Mouse (Mus musculus): ENCODE measurements at regions not wholly inside any gene's neighbourhood (a gene's known extent, or its start where the extent isn't known, plus 50 kb on each side); places are given as distances from the start of the nearest gene placed in this dataset.
"Not testable (repeated sequence)": the region's sequence is repeated elsewhere in the genome, so short reads cannot be mapped to it uniquely, and the experiment has no call there.

GRCm38 (mm10) chr3:60804711-60805293 is 197.8 kb upstream of the P2ry1 start:
- DNase-seq (ENCODE audit: low read depth, low spot score), result no peak

GRCm38 (mm10) chr3:60811924-60812323 is 190.7 kb upstream of the P2ry1 start:
- DNase-seq (ENCODE audit: low read depth, low spot score), result peak; percentile 61

GRCm38 (mm10) chr3:60813485-60813884 is 189.1 kb upstream of the P2ry1 start:
- peak; percentile 56 for DNase-seq (ENCODE audit: low read depth, low spot score)

GRCm38 (mm10) chr3:60819684-60820281 is 182.8 kb upstream of the P2ry1 start:
- no peak for DNase-seq (ENCODE audit: low read depth, low spot score)

GRCm38 (mm10) chr3:60821463-60821862 is 181.1 kb upstream of the P2ry1 start:
- DNase-seq (ENCODE audit: low read depth, low spot score), result no peak

- no peak for DNase-seq (ENCODE audit: low read depth, low spot score)
These were observed 175.8 kb upstream of the P2ry1 start for GRCm38 (mm10) chr3:60826759-60827158.

- no peak for DNase-seq (ENCODE audit: low read depth, low spot score)
These were observed 170.2 kb upstream of the P2ry1 start for GRCm38 (mm10) chr3:60832385-60832784.

GRCm38 (mm10) chr3:60841895-60842294 is 160.7 kb upstream of the P2ry1 start:
- no peak for DNase-seq (ENCODE audit: low read depth, low spot score)

GRCm38 (mm10) chr3:60845293-60845692 is 157.3 kb upstream of the P2ry1 start:
- no peak for DNase-seq (ENCODE audit: low read depth, low spot score)

- no peak for DNase-seq (ENCODE audit: low read depth, low spot score)
These were observed 154.2 kb upstream of the P2ry1 start for GRCm38 (mm10) chr3:60848437-60848836.

GRCm38 (mm10) chr3:60853773-60854172 is 148.8 kb upstream of the P2ry1 start:
- DNase-seq (ENCODE audit: low read depth, low spot score), result peak; percentile 29

GRCm38 (mm10) chr3:60855734-60856133 is 146.9 kb upstream of the P2ry1 start:
- peak; percentile 97 for DNase-seq (ENCODE audit: low read depth, low spot score)

- DNase-seq (ENCODE audit: low read depth, low spot score), result no peak
These were observed 144.0 kb upstream of the P2ry1 start for GRCm38 (mm10) chr3:60858474-60859118.

GRCm38 (mm10) chr3:60859119-60859515 is 143.5 kb upstream of the P2ry1 start:
- DNase-seq (ENCODE audit: low read depth, low spot score), result no peak

- not testable (repeated sequence) for DNase-seq (ENCODE audit: low read depth, low spot score)
These were observed 125.7 kb upstream of the P2ry1 start for GRCm38 (mm10) chr3:60876858-60877257.

GRCm38 (mm10) chr3:60878880-60879279 is 123.7 kb upstream of the P2ry1 start:
- no peak for DNase-seq (ENCODE audit: low read depth, low spot score)

GRCm38 (mm10) chr3:60884027-60884426 is 118.6 kb upstream of the P2ry1 start:
- no peak for DNase-seq (ENCODE audit: low read depth, low spot score)

GRCm38 (mm10) chr3:60889191-60889861 is 113.3 kb upstream of the P2ry1 start:
- no peak for DNase-seq (ENCODE audit: low read depth, low spot score)

GRCm38 (mm10) chr3:60897628-60898269 is 104.8 kb upstream of the P2ry1 start:
- DNase-seq (ENCODE audit: low read depth, low spot score), result no peak

- DNase-seq (ENCODE audit: low read depth, low spot score), result no peak
These were observed 103.9 kb upstream of the P2ry1 start for GRCm38 (mm10) chr3:60898720-60899119.

GRCm38 (mm10) chr3:60901571-60901970 is 101.0 kb upstream of the P2ry1 start:
- no peak for DNase-seq (ENCODE audit: low read depth, low spot score)

GRCm38 (mm10) chr3:60916411-60916810 is 86.2 kb upstream of the P2ry1 start:
- peak; percentile 6 for DNase-seq (ENCODE audit: low read depth, low spot score)

Data from R1 (cell line).